Mouse (Mus musculus) forebrain, embryonic 15.5 days (tissue): ENCODE measurements around the gene BC005537. TPM values are rescaled to one million over a fixed set of nuclear protein-coding genes. Genes with fewer than 3 reads are reported as not detected.
"Not testable (repeated sequence)": the region's sequence is repeated elsewhere in the genome, so short reads cannot be mapped to it uniquely, and the experiment has no call there.

Experiments used
- ATAC-seq: fragments of 200-750 bp; cut with Nextera tagmentation; replicated peaks from 2 replicates; pipeline ENCODE4 v1.8.0; 2017; ENCODE audit warnings: mild to moderate bottlenecking, moderate TSS enrichment, moderate library complexity
- H3K27ac ChIP-seq: fragments of 300-500 bp; sonication (generic); replicated peaks from 2 replicates; pipeline ENCODE4 v1.5.1; 2015; ENCODE audit warnings: mild to moderate bottlenecking, inconsistent platforms
- H3K27me3 ChIP-seq: fragments of 300-500 bp; sonication (generic); 2 replicates; pipeline ENCODE4 v1.6.1; 2015; ENCODE audit warnings: inconsistent platforms
- H3K36me3 ChIP-seq: fragments of 300-500 bp; sonication (generic); 2 replicates; pipeline ENCODE4 v1.6.1; 2015; ENCODE audit warnings: mild to moderate bottlenecking, inconsistent platforms
- H3K4me1 ChIP-seq: fragments of 300-500 bp; sonication (generic); 2 replicates; pipeline ENCODE4 v1.6.1; 2015; ENCODE audit warnings: inconsistent platforms
- H3K4me2 ChIP-seq: fragments of 300-500 bp; sonication (generic); replicated peaks from 2 replicates; pipeline ENCODE4 v1.6.1; 2015; ENCODE audit warnings: mild to moderate bottlenecking, inconsistent platforms
- H3K4me3 ChIP-seq: fragments of 300-500 bp; sonication (generic); 2 replicates; pipeline ENCODE4 v1.5.1; 2015; ENCODE audit warnings: mild to moderate bottlenecking, inconsistent platforms
- H3K9ac ChIP-seq: fragments of 300-500 bp; sonication (generic); replicated peaks from 2 replicates; pipeline ENCODE4 v1.6.1; 2015; ENCODE audit warnings: mild to moderate bottlenecking, inconsistent platforms
- H3K9me3 ChIP-seq: fragments of 300-500 bp; sonication (generic); 2 replicates; pipeline ENCODE4 v1.6.1; 2016; ENCODE audit warnings: inconsistent platforms
- WGBS: fragments of 180-500 bp; shearing (Covaris S2); methylation state at CpG from one replicate; pipeline ENCODE4 v1.1.7; 2015; ENCODE audit warnings: mixed read lengths; 5-methylcytosine and 5-hydroxymethylcytosine counted together
- polyA plus RNA-seq: library from polyadenylated mRNA; unstranded; fragments of >200 nt; fragmentation: Nextera tagmentation; extraction: Ambion mirVana; gene quantifications from 2 replicates; pipeline ENCODE4 v1.2.1, GENCODE M21; 2015

BC005537 gene
- polyA plus RNA-seq = 29.0 and 30.8 TPM in 2 replicates

DNA sequence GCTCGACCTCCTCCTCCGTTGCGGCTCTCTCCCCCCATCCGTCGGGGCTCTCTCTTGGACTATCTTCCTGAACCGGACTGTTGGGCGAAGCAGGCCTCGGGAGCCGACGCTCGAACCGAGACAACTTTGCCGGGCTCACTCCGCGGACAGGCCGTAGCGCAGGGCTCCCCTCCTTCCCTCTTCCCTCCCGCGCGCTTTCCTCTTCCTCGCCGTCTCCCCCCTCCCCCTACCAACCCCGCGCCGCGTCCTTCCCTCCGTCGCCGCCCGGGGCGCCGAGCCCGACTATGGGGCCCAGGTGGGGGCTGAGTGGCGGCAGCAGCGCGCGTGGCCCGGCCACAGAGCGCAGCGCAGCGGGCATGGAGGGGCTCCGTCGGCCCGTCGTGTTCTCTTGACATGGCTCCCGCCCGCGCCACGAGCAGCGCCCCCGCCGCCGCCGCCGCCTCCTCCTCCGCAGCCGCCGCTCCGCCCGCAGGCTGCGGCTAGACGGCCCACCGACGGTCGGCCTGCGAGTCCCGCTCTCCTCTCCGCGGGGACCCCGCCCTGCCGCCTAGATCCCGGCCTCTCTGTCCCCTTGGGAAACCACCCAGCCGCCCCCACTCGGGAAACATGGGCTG, at the start of gene BC005537:
Gene BC005537, plus strand, starts transcription at position 350 of the 614 bp plus-strand sequence.
- H3K36me3 ChIP-seq = peaks cover 3% of the 10 kb centered on the region; the same call in 1 of the 2 replicates
- H3K4me3 ChIP-seq = peak within 1 kb of the TSS; percentile 98
- H3K4me1 ChIP-seq = peaks cover 36% of the 10 kb centered on the region
- peak; percentile 64 for ATAC-seq
- WGBS = under 1% methylated on average over 56 of the region's 74 CpGs
- peak within 1 kb of the TSS; percentile 100 for H3K27ac ChIP-seq
- peak within 1 kb of the TSS; percentile 90 for H3K4me2 ChIP-seq
- H3K9ac ChIP-seq = peak within 1 kb of the TSS; percentile 96
- no peaks in the 10 kb centered on the region for H3K27me3 ChIP-seq
- no peaks in the 10 kb centered on the region for H3K9me3 ChIP-seq

DNA sequence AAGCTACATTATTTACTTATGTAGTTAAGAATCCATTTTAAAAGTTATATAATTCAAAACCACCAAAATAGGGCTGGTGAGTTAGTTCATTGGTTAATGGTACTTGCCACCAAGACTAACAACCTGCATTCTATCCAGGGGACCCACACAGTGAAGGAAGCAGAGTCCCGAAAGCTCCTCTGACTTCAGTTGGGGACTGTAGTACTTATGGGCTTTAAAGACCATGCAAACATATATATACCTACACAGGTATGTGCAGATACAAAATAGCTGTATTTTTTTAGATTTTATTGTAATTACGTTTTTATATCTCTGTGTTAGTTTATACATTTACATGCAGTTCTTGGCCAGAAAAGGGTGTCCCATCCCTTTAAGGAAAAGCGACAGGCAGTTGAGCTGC, 44.7 kb upstream of the BC005537 start:
- H3K27ac ChIP-seq = no peak overlapping the region
- no peaks in the 10 kb centered on the region for H3K9me3 ChIP-seq
- ATAC-seq = no peak
- H3K4me2 ChIP-seq = no peak overlapping the region
- H3K4me1 ChIP-seq = peaks cover 7% of the 10 kb centered on the region; the same call in 1 of the 2 replicates
- 94% methylated on average over 3 of the region's 3 CpGs for WGBS
- H3K36me3 ChIP-seq = 0 out of 2 replicates have a peak, but pooled peaks cover 4% of the 10 kb centered on the region
- no peak overlapping the region for H3K4me3 ChIP-seq
- H3K9ac ChIP-seq = no peak overlapping the region
- no peaks in the 10 kb centered on the region for H3K27me3 ChIP-seq

DNA sequence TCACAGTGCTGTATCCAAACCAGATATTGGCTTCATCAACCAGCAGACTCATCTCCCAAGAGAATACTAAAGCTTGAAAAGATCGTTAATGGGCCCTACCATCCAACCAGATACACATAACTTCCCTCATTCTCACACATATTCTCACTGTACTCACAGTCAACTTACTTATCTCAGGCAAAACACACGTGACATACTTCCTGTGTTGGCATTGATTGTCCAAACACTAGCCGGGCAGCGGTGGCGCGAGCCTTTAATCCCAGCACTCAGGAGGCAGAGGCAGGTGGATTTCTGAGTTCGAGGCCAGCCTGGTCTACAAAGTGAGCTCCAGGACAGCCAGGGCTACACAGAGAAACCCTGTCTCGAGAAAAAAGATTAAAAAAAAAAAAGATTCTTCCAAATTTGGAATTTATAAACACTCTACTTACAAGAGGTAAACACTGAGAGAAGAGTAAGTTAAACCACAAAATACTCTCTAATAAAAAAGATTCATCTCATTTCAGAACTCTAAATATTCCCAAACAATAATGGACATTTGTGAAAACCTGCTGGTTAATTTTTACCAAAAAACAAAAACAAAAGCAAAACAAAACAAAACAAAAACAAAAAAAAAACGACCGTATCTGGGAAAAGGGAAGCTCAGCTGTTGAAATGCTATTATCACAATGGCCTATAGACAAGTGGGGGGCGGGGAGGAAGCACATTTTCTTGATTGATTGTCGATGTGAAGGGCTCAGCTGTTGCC, 43.5 kb upstream of the BC005537 start:
- Histone ChIP-seq H3K27me3 (no peaks in the 10 kb centered on the region), H3K27ac (no peak overlapping the region), H3K9me3 (no peaks in the 10 kb centered on the region), H3K9ac (no peak overlapping the region), H3K4me2 (no peak overlapping the region), H3K4me3 (no peak overlapping the region), H3K4me1 (peaks cover 11% of the 10 kb centered on the region; the same call in 1 of the 2 replicates), H3K36me3 (0 out of 2 replicates have a peak, but pooled peaks cover 4% of the 10 kb centered on the region)
- 90% methylated on average over 12 of the region's 12 CpGs for WGBS
- ATAC-seq = no peak

DNA sequence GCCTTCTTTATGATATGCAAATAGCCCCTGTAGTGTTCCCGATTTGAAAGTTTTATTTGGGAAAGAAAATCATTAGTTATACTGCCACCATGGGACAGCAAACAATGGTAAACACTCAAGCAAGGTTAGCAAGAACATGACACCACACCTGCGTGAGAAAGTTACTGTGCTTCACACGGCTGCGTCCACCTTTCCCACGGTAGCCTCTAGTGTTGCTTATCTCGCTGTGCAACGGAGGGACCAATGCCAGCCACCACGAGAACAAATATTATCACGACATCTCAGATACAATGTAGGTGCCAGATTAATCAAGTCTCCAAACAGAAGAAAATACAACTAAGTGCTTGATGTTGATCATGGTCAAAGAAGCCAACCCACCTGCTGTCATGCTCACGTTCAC, 42.0 kb upstream of the BC005537 start:
- Histone ChIP-seq H3K9ac (no peak overlapping the region), H3K27ac (no peak overlapping the region), H3K9me3 (no peaks in the 10 kb centered on the region), H3K4me2 (no peak overlapping the region), H3K27me3 (no peaks in the 10 kb centered on the region), H3K4me1 (peaks cover 11% of the 10 kb centered on the region; the same call in 1 of the 2 replicates), H3K4me3 (no peak overlapping the region), H3K36me3 (0 out of 2 replicates have a peak, but pooled peaks cover 2% of the 10 kb centered on the region)
- ATAC-seq = no peak
- WGBS = 94% methylated on average over 10 of the region's 10 CpGs

DNA sequence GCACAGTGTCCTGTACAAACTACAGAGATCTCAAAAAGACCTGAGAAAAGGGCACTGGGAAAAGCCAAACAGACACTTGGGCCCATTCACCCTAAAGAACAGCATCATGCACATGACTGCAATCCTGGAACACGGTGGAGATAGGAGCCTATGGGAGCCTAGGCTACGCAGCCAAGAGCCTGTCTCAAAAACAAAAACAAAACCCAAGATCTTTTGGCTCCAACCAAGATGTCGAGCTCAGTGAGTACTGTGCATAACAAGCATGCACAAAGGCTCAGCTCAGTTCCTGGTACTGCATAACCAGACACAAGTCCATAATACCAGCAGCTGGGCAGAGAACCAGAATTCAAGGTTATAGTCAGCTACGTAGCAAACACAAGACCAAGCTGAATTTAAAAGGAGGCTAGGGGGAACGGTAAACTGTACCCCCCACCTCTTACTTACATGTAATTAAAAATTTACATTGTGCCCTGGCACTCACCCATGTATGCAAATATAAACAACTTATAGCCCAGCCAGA, 41.0 kb upstream of the BC005537 start:
- Histone ChIP-seq H3K9ac (peak overlapping the region; percentile 64; the same call in 1 of the 2 replicates), H3K9me3 (no peaks in the 10 kb centered on the region), H3K27me3 (no peaks in the 10 kb centered on the region), H3K4me1 (peaks cover 11% of the 10 kb centered on the region; the same call in 1 of the 2 replicates), H3K4me2 (peak overlapping the region; percentile 72), H3K27ac (no peak overlapping the region), H3K4me3 (peak overlapping the region; percentile 94), H3K36me3 (0 out of 2 replicates have a peak, but pooled peaks cover 2% of the 10 kb centered on the region)
- WGBS = 33% methylated on average over 5 of the region's 5 CpGs
- ATAC-seq = 0 out of 2 replicates have a peak, but pooled peaks have one; percentile 1

DNA sequence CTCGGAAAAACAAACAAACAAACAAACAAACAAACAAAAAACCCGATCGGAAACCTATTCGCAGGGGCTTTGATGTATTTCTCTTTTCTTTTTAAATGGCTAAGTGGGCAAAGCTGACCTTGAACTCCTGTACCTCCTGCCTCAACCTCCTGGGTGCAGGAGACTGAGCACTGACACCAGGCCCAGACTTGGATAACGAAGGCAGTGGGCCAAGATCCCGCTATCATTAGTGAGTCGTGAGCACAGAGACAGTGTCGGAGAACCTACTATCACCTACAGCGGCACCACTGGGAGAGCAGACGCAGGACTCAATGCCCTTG, 40.4 kb upstream of the BC005537 start:
- Histone ChIP-seq H3K9me3 (no peaks in the 10 kb centered on the region), H3K27ac (peak overlapping the region; percentile 82; the same call in 1 of the 2 replicates), H3K4me3 (peak overlapping the region; percentile 94), H3K4me1 (peaks cover 11% of the 10 kb centered on the region; the same call in 1 of the 2 replicates), H3K4me2 (peak overlapping the region; percentile 72), H3K27me3 (no peaks in the 10 kb centered on the region), H3K9ac (peak overlapping the region; percentile 64), H3K36me3 (0 out of 2 replicates have a peak, but pooled peaks cover 2% of the 10 kb centered on the region)
- 8% methylated on average over 10 of the region's 10 CpGs for WGBS
- no peak for ATAC-seq

DNA sequence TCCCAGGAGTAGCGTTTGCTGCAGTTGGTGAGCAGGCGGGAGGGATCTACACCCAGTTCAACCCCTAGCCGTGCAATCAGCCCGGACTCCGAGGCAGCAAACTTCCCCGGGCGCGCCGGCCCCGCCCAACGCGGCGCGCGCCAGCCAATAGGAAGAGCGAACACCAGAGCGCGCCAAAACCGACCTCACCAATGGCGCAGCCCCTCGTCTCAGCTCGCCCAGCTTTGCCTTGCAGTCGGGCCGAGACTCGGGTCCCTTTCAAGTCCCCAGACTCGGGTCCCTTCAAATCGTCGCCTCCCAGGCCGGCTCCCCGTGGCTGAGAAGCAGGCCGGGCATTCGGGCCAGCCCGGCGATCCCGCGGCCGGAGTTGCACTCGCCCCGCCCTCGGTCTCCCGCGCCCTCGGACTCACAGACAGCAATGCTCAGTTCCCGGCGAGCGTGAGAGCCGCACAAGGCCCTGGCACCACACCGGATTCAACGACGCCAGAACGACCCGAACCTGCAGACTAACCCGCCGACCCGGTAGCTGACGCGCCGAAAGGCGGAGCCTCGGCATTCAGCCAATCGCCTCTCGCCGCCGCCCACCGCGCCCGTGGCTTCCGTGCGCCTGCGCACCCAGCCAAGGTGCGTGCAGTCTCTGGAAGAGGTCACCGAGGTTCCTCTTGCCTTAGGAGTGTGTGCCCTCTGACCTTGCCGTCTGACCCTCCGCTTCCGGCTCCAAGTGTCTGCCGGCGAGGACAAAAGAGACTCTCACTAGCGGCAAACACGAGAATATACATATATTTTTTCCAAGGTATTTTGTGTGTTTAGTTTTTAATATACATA, 39.8 kb upstream of the BC005537 start, which contains the start of gene Gmnn:
Gene Gmnn, minus strand, starts transcription at position 521 of the 825 bp plus-strand sequence.
- WGBS = under 1% methylated on average over 78 of the region's 79 CpGs
- Histone ChIP-seq H3K4me2 (peak within 1 kb of the TSS; percentile 72), H3K27me3 (no peaks in the 10 kb centered on the region), H3K9ac (peak within 1 kb of the TSS; percentile 64), H3K36me3 (0 out of 2 replicates have a peak, but pooled peaks cover 2% of the 10 kb centered on the region), H3K27ac (peak within 1 kb of the TSS; percentile 82), H3K9me3 (no peaks in the 10 kb centered on the region), H3K4me3 (peak within 1 kb of the TSS; percentile 94), H3K4me1 (peaks cover 11% of the 10 kb centered on the region; the same call in 1 of the 2 replicates)
- ATAC-seq = peak; percentile 97

DNA sequence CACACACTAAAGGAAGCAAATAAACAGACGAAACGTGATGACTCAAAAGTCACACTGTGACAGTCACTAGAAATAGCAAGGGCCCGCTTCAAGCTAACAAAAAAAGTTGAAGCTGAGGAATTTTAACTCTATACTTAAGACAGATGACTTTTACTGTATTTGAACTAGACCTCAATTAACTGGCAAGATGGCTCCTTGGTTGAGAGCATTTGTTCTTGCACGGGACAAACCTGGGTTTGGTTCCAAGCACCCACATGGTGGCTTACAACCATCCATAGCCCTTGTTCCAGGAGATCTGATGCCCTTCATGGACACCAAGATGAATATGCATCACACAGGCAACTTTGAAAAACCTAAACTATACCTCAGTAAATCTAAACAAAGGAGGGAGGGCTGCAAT, 39.2 kb upstream of the BC005537 start:
- Histone ChIP-seq H3K4me2 (peak overlapping the region; percentile 72), H3K4me1 (peaks cover 11% of the 10 kb centered on the region; the same call in 1 of the 2 replicates), H3K27ac (no peak overlapping the region), H3K36me3 (0 out of 2 replicates have a peak, but pooled peaks cover 2% of the 10 kb centered on the region), H3K9ac (peak overlapping the region; percentile 64), H3K9me3 (no peaks in the 10 kb centered on the region), H3K27me3 (no peaks in the 10 kb centered on the region), H3K4me3 (peak overlapping the region; percentile 94)
- 0 out of 2 replicates have a peak, but pooled peaks have one; percentile 3 for ATAC-seq
- WGBS = 42% methylated on average over 4 of the region's 4 CpGs

DNA sequence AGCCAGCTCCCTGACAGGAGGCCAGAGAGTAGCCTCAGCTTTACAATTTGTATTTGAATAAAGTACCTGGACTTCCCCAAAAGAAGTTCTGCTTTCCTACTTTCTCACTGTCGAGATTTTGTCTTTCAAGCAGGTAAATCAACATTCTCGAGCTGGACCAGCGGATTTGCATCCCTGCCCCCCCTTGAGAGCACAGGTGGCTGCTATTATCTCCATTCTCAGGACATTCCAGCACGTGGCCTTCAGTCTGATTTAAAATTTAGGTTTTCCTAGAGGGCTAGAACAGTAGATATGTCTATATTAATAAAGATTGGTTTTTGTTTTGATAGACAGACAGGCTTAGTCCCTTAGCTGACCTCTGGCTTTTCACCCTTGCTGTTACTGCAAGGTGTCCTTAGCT, 33.6 kb upstream of the BC005537 start:
- not testable (repeated sequence) for H3K4me3 ChIP-seq, H3K9ac ChIP-seq, H3K27me3 ChIP-seq, H3K9me3 ChIP-seq, H3K36me3 ChIP-seq, H3K4me1 ChIP-seq, H3K4me2 ChIP-seq, ATAC-seq, H3K27ac ChIP-seq
- 81% methylated on average over 4 of the region's 4 CpGs for WGBS

DNA sequence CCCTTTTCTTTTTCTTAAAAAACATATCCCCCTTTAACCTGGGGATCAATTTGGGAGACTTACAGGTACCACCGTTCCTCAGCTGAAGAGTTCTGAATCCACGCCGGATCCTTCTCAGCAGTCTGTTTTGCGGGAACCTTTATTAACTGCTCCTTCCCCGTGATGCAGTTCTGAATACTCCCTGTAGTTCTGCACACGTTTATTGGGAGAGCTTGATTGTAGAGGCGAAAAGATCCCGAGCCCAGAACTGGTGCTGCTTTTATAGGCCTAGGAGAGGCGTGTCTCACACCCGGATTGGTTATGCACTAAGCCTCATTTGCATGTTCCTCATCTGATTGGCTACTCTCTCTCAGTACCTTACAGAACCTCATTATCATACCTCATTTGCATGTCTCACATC, 30.0 kb upstream of the BC005537 start:
- WGBS = 95% methylated on average over 10 of the region's 10 CpGs
- not testable (repeated sequence) for ATAC-seq, H3K36me3 ChIP-seq, H3K9ac ChIP-seq, H3K4me1 ChIP-seq, H3K27me3 ChIP-seq, H3K27ac ChIP-seq, H3K4me3 ChIP-seq, H3K4me2 ChIP-seq, H3K9me3 ChIP-seq

DNA sequence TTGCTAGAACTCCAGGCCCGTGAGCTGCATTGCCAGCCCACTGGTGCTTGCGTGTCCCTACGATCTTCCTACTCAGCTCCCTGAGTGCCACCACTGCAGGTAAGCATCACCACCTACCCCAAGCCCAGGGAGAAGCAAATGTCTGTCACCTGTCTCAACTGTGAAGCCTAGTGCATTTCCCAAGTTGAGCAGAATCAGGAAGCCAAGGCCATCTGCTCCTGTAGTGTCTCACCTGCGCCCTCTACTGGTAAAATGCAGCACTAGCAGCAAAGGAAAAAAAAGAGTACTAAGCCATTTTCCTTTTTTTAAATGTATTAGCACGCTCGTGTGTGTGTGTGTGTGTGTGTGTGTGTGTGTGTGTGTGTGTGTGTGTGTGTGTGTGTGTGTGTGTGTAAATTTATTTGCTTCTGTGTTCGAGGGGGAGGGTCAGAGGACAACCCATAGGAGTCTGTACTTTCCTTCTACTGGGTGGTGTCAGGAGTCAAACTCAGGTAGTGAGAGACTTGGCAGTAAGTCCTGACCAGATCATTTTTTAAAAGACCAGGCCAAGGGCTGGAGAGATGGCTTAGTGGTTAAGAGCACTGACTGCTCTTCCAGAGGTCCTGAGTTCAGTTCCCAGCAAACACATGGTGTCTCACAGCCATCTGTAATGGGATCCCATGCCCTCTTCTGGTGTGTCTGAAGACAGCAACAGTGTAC, 25.2 kb upstream of the BC005537 start:
- WGBS = 53% methylated on average over 7 of the region's 7 CpGs
- ATAC-seq = peak; percentile 48; the same call in 1 of the 2 replicates

More for the DNA sequence above, 25.2 kb upstream of the BC005537 start:
- no peaks in the 10 kb centered on the region for H3K4me1 ChIP-seq
- H3K27me3 ChIP-seq = no peaks in the 10 kb centered on the region
- H3K9me3 ChIP-seq = no peaks in the 10 kb centered on the region
- H3K36me3 ChIP-seq = no peaks in the 10 kb centered on the region
- no peak overlapping the region for H3K9ac ChIP-seq
- no peak overlapping the region for H3K4me2 ChIP-seq
- H3K27ac ChIP-seq = no peak overlapping the region
- no peak overlapping the region for H3K4me3 ChIP-seq
